Mouse (Mus musculus) bone marrow, adult 2 months (tissue): ENCODE results near the gene Hpdl.

Source experiments
- CTCF ChIP-seq: fragments of 200-500 bp; IDR thresholded peaks from 2 replicates; pipeline ENCODE4 v1.5.1; 2011; ENCODE audit warnings: low read length, control low read depth; ENCODE audit not compliant: control insufficient read depth, insufficient read depth
- POLR2A ChIP-seq: fragments of 200-500 bp; IDR thresholded peaks from 2 replicates; pipeline ENCODE4 v1.6.1; 2011; ENCODE audit warnings: low read depth, mild to moderate bottlenecking, control low read depth, low read length, borderline replicate concordance; ENCODE audit not compliant: control insufficient read depth

GRCm38 (mm10) chr4:116827819-116828218, 6.3 kb upstream of the Hpdl start:
- TF ChIP-seq CTCF (peak; percentile 46), POLR2A (no peak)
